Mouse (Mus musculus) activated CD4-positive, CD25-positive, alpha-beta regulatory T cell, adult 4 months (primary cell): ENCODE results near the gene Mgrn1. TPM values are rescaled to one million over a fixed set of nuclear protein-coding genes. Genes with fewer than 3 reads are reported as not detected.

ENCODE experiments used
- ATAC-seq: one replicate; pipeline ENCODE4 v1.8.0; 2017
- polyA plus RNA-seq, 2 experiments: library from polyadenylated mRNA; unstranded; fragments of 100-300 nt; shearing (Covaris generic); gene quantifications; one replicate each; pipeline ENCODE4 v1.2.1; 2017

The Mgrn1 gene
- polyA plus RNA-seq, 2 experiments from 2014 or later, result 25.9 to 33.6 TPM

GRCm38 (mm10) chr16:4909745-4910144 lies 23.7 kb downstream of the Mgrn1 start:
- ATAC-seq, result no peak

GRCm38 (mm10) chr16:4910758-4911157 lies 24.7 kb downstream of the Mgrn1 start:
- ATAC-seq, result no peak

- ATAC-seq, result no peak
These were observed 26.1 kb downstream of the Mgrn1 start for GRCm38 (mm10) chr16:4912074-4912648.

GRCm38 (mm10) chr16:4912907-4913782 lies 27.1 kb downstream of the Mgrn1 start:
- ATAC-seq, result peak; percentile 26

- ATAC-seq, result peak; percentile 90
These were observed 28.0 kb downstream of the Mgrn1 start for GRCm38 (mm10) chr16:4913783-4914735.

GRCm38 (mm10) chr16:4915931-4916330 lies 29.9 kb downstream of the Mgrn1 start:
- no peak for ATAC-seq

- no peak for ATAC-seq
These were observed 30.6 kb downstream of the Mgrn1 start for GRCm38 (mm10) chr16:4916608-4917007.

- no peak for ATAC-seq
These were observed 34.5 kb downstream of the Mgrn1 start for GRCm38 (mm10) chr16:4920556-4920955.

- no peak for ATAC-seq
These were observed 36.4 kb downstream of the Mgrn1 start for GRCm38 (mm10) chr16:4922481-4922880.

GRCm38 (mm10) chr16:4923996-4924395 lies 37.9 kb downstream of the Mgrn1 start:
- ATAC-seq, result no peak

GRCm38 (mm10) chr16:4927967-4928366 lies 41.9 kb downstream of the Mgrn1 start:
- no peak for ATAC-seq

- no peak for ATAC-seq
These were observed 42.4 kb downstream of the Mgrn1 start for GRCm38 (mm10) chr16:4928474-4928873.

- ATAC-seq, result no peak
These were observed 46.4 kb downstream of the Mgrn1 start for GRCm38 (mm10) chr16:4932429-4932828.

GRCm38 (mm10) chr16:4935430-4935829 lies 49.4 kb downstream of the Mgrn1 start:
- ATAC-seq, result no peak

- ATAC-seq, result no peak
These were observed 50.1 kb downstream of the Mgrn1 start for GRCm38 (mm10) chr16:4935931-4936703.

- ATAC-seq, result no peak
These were observed 51.5 kb downstream of the Mgrn1 start for GRCm38 (mm10) chr16:4937351-4938190.

- ATAC-seq, result no peak
These were observed 52.4 kb downstream of the Mgrn1 start, which contains the start of gene Nudt16l1 for GRCm38 (mm10) chr16:4938461-4938860. TSS of gene Nudt16l1 (plus strand) at chr16:4938761.

GRCm38 (mm10) chr16:4938989-4939388 lies 52.9 kb downstream of the Mgrn1 start:
- ATAC-seq, result peak; percentile 96

- peak; percentile 7 for ATAC-seq
These were observed 53.4 kb downstream of the Mgrn1 start for GRCm38 (mm10) chr16:4939412-4939811.

- no peak for ATAC-seq
These were observed 54.3 kb downstream of the Mgrn1 start for GRCm38 (mm10) chr16:4940311-4940850.

GRCm38 (mm10) chr16:4941016-4941415 lies 55.0 kb downstream of the Mgrn1 start:
- ATAC-seq, result no peak
